Mouse (Mus musculus): ENCODE measurements around the gene Cstf1. TPM values are rescaled to one million over a fixed set of nuclear protein-coding genes. Genes with fewer than 3 reads are reported as not detected.
A peak's percentile ranks its signal among the peaks of the same experiment; 100 is the strongest.

Cstf1 gene
- total RNA-seq, 2 experiments from 2014 or later, result 18.2 to 19.6 TPM

DNA sequence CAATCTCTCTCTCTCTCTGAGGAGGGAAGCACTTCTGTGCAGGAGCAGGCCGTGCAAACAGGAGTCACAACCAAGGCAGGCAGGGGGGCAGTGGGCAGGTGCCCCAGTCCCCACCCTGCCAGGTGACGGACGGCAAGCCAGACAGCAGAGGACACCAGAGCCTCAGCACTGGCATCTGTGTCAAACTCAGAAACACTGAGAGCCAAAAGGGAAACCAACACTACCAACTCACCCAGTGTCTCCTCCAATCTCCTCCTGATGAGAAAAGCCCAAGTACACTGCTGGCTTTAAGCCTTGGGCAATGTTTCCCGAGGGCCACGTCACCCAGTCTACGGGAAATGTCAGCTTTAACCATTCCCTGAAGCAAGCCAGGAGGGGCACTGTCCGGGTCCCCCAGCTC lies 7.3 kb upstream of the Cstf1 start:
- intact Hi-C loops (cut with DNase I), result no loop called here
- DNase-seq, result no peak

DNA sequence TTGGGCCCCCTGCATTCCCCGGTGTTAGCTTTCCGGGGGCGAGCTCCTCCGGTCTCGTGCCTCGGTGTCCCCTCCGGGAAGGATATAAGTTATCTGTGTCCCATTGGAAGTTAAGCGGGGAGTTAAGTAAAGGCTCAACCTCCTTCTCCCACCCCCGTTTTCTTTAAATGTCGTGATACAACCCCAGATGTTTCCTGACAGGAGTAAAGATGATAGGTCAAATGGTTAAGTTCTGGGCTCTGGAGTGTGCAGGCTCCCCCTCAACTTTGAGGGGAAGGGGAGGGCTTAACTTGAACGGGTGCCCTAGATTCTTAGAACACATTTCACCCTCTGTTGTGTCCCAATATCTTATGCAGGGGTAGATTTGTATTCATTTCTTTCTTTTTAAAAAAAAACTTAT lies 777 bp downstream of the Cstf1 start:
- DNase-seq, result no peak
- intact Hi-C loops (cut with DNase I), result loop anchor here (2.0 kb wide), 1 partner anchor 22 kb away; no protein-coding TSS in a partner anchor

DNA sequence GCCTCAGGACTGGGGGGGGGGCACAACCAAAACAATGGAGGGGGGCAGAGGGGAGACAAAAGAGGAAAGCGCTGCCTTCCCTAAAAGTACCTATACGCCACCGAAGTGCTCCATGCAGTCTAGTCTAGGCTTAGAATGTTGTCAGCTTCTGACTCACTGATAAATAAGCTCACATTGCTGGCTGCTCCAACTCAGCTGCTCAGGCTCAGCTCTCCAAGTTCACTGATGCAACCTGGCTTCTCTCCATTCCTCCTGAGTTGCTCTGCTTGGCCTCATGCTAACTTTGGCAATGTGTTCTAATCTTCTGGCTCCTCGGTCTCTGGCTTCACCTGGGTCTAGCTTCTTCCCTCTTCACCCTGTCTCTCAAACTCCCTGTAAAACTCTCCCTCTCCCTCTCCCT lies 6.1 kb downstream of the Cstf1 start:
- intact Hi-C loops (cut with DNase I), result no loop called here
- DNase-seq, result no peak

DNA sequence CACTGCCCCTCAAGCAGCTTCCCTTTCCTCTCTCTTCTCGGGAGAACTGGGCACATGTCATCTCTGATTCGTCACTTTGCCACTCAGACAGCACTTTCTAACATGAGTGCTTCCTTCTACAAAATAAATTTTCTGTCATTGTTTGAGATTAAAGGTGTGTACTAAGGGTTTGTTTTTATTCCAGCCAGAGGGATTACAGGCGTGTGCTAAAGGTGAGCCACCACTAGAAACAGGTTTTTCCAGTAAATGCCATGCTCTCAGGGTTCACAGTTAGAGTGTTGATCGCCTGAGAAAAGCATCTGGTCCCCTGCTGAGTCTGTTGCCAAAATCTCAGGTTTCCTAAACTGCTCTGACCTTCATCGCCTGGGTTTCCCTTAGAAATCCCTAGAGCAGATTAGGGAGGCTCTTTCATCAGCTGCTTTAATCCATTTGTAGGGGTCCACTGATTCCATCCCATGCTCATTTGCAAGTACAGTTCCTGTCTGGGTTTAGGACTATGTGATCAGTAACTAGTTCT lies 6.6 kb downstream of the Cstf1 start:
- no peak for DNase-seq
- intact Hi-C loops (cut with DNase I), result no loop called here

DNA sequence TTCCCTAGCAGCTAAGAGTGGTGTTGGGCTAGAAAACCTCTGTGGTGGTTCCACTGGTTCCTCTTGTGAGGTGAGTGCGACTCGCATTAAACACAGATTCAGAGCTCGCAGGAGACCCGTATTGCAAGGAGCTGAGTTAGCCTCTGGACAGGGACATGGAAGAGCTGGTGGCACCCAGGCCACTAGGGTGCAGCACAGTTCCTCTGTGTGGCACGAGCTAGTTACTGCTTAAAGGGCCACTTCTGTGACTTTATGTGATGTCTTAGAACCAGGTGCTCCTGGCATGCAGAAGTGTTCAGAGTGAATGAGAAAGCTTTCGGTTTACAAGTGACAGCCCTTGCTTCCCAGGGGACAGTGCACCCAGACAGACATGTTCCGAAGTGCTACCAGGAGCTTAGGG lies 7.9 kb downstream of the Cstf1 start:
- peak in 1 of 2 experiments; percentile 46 for DNase-seq

DNA sequence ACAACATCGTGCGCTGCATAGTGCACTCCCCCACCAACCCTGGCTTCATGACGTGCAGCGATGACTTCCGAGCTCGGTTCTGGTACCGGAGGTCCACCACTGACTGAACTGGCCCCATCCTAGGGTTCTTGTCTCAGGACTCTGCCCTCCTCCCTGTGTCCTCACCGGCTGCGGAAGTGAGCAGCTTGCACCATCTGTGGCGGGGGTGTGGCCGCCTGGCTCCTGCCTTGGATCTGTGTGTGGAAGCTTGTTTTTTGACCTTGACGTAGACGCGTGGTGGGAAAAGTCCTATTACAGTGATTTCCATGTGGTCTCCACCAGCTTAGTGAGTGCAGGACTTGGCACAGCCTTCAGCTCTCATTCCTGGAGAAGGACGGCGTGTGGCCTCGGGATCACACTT lies 10.0 kb downstream of the Cstf1 start:
- no peak for DNase-seq
- intact Hi-C loops (cut with DNase I), result no loop called here

More for the DNA sequence above, 7.9 kb downstream of the Cstf1 start:
- intact Hi-C loops (cut with DNase I), result no loop called here

DNA sequence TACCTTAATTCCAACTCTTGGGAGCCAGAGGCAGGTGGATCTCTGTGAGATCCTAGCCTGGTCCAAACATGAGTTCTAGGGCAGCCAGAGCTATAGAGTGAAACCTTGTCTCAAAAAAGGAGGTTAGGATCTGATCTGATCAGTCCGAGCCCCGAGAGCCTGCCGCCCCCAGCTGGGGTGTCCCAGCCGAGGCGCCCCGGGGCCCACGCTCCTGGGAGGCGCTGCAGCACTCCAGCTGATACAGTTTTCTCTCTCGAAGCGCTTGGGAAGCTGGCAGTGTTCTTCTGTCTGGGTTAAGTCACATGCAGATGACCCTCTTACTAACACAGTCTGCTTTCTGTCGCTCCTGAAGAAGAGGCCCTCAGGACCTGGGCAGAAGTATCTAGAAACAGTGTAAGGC lies 10.9 kb downstream of the Cstf1 start:
- DNase-seq, result no peak
- intact Hi-C loops (cut with DNase I), result no loop called here

DNA sequence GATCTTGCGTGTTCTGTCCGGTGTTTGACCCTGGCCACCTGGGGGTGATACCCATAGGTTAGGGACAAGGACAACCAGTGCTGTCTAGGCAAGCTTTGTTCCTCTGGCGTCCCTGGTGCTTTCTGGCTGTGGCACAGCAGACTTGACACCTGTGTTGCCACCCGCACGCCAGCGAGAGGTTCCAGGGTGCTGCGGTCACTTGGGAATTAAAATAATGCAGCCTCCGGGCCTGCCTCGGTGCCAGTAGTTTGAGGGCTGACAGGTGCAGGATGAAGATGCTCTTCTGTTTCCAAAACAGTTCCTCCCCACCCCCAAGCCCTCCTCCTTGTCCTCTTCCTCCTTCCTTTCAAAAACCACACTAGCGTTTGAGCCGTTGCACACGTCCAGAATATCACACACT lies 11.4 kb downstream of the Cstf1 start:
- intact Hi-C loops (cut with DNase I), result no loop called here
- no peak for DNase-seq

DNA sequence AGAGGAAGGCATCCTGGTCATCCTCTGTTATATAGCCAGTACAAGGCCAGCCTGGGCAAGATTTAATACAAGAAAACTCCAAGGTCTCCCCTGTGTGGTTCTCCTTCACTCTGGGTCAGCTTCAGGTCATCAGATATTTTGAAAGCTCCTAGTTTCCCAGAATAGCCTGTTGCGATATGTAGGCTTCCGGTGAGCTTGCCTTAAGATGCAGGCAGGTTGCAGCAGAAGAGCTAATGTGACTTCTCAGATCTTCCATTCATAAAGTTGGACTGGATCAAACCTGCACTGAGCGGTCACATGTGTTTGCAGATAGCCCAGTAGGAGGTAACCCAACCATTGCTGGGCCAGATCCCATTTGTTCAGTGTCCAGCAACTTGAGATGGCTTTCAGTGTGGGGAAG lies 14.2 kb downstream of the Cstf1 start:
- intact Hi-C loops (cut with DNase I), result no loop called here
- no peak for DNase-seq

DNA sequence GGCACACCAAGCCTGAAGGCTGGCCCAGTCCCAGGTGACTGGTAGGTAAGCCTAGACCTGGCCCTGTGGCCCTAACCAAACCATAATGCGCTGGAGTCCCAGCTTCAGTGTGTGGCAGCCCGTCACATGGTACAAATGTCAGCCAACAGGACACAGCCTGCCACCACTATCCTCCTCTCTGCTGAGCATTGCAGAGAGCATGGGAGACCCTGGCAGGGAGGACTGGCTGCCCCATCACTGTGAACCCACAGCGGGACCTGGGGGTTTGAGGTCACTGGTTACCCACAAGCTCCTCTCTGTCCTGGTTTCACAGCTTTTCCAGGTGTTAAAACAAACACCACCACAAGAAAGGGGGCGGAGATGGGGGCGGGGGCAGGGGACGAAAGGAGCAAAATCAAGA lies 19.9 kb downstream of the Cstf1 start:
- DNase-seq, result no peak
- intact Hi-C loops (cut with DNase I), result no loop called here

DNA sequence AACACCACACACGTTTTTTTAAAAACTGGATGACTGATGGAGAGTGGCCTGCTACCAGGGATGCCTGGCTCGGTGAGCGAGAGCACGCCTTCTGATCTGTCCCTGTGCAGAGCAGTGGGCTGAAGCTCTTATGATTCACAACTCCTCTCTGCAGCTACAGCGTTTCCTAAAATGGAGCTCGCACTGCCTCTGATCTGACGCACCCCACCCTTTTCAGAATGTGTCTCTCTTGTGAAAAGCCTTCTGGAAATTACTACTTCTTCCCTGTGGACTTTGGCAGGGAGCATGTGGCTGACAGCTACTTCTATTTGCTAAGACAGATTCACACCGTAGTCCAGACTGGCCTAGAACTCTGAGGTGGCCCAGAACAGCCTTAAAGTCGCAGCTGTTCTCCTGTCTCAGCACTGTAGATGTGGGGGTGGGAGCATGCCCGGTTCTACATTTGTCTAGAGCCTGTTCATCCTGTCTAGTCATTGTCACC lies 21.6 kb downstream of the Cstf1 start:
- no peak for DNase-seq
- intact Hi-C loops (cut with DNase I), result no loop called here

DNA sequence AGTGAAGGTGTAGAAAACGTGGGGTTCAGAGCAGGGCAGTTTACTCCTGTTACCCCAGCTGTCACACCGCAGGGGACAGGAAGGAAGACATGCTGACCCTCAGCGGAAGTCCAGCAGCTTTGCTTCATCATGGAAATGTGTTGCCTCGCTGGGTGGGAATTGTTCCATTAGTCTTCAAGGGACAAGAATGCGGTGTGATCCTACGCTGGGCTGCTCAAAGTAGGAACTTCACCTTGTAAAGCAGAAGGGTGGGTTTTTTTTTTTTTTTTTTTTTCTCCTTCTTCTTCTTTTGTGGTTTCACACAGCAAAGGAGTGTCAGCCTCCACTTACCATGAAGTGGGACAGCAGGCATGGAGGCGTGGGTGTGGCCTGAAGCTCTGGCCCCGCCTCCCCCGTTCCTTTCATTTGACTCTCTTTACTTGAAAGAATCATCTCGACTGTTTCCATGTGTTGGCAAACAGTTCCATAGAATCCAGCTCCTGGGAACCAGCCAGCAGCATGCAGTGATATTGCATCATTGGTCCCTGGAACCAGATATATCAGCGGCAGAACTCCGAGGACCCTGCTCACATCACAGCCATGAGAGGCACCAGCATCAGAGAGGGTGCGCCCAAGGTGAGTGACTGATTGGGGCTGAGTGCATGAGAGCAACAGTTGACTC lies 23.0 kb downstream of the Cstf1 start, which contains the start of gene Cass4:
TSS of gene Cass4 (plus strand) at position 404 of the 661 bp plus-strand sequence.
- no peak for DNase-seq
- intact Hi-C loops (cut with DNase I), result no loop called here

DNA sequence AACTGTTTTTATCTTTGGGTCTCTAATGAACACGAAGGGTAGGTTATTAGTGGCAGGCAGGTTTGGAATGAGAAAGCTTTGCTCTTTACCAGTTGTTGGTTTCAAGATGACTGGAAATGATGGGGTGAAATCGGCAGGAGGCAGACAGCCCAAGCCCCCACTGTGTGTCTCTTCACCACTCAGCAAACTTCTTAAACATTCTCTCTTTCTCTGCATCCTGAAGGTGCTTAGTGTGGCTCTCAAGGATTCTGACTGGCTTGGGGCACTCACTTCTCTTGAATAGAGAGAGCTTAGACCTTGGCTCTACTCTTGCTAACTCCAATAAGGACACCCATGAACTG lies 23.5 kb downstream of the Cstf1 start:
- no peak for DNase-seq
- intact Hi-C loops (cut with DNase I), result no loop called here

DNA sequence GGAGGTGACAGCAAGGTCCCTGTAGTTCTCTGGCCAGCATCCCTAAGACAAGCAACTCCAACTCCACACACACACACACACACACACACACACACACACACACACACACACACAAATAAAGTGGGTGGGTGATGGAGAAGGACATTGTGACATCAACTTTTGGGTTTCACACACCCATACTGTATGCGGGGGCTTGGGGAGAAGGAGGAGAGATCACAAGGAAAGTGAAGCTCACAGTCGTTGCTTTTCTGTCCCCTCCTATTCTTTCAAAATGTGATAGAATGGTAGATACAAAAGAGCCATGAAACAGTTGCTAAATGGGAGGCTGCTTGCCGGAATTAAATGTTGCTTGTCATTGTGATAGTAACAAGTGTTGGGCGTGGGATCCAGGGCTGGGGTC lies 24.2 kb downstream of the Cstf1 start:
- intact Hi-C loops (cut with DNase I), result no loop called here
- no peak for DNase-seq

DNA sequence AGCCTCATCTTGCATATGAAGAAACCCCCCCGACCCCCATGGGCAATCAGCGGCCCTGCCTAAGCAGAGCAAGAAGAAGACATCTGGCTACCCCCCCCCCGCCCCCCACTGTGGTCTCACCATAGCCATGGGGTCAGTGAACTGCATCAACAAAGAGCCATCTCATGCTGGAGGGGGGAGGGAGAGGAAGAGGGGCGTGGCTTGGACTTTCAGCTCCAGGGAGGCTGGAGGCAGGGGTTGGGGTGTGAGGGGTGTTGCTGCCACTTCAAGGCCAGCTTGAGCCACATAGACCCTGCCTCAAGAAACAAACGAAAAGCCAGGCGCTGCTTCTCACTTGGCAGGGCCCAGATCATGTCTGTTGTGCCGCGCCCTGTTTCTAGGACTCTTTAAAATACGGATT lies 25.5 kb downstream of the Cstf1 start:
- DNase-seq, result no peak
- intact Hi-C loops (cut with DNase I), result no loop called here

DNA sequence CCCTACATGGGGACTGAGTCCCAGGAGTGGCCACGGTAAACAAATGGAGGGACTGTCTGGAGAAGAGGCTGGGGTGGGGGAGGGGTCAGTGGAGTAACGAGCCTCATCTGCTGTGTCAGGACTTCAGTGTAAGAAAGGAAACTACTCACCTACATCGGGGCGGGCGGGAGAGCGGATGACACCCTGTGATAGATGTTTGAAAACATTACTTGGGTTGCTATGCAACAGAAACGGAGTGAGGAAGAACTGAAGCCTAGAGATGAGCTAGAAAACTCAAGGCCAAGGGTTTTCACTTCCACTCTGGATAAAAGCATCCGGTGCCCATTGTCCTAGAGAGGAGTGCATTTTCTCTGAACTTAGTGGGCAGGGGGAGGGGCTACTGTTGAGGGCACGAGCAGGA lies 29.4 kb downstream of the Cstf1 start:
- intact Hi-C loops (cut with DNase I), result no loop called here
- DNase-seq, result no peak

DNA sequence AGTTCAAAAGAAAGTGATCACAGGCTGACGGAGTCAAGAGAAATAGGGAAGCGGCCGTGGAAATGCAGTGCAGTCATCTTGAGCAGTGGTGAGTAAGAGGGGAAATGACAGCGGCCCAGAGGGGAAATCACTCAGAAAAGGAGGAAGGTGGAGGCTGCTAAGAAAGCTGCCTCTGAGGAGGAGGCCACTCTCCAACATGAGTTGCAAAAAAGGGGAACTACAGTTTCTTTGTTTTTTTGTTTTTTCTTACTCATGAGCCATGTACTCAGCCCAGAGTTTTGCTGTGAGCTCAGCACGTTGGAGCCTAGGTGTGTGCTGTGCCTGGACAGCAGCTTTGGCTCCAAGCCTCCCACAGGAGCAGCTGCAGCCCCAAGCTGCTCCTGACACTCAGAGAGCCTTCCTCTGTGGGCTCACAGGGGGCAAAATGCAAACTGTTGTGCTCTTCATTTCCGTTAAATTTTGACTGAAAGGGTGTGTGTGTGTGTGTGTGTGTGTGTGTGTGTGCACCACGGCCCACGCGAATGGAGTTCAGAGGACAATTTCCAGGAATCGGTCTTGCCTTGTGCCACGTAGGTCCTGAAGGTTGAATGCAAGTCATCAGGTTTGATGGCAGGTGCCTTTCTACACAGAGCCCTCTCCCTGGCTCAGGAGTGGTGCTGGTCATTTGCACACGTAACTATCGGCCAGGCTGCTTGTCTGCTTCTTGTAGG lies 30.8 kb downstream of the Cstf1 start:
- no peak for DNase-seq
- intact Hi-C loops (cut with DNase I), result no loop called here

DNA sequence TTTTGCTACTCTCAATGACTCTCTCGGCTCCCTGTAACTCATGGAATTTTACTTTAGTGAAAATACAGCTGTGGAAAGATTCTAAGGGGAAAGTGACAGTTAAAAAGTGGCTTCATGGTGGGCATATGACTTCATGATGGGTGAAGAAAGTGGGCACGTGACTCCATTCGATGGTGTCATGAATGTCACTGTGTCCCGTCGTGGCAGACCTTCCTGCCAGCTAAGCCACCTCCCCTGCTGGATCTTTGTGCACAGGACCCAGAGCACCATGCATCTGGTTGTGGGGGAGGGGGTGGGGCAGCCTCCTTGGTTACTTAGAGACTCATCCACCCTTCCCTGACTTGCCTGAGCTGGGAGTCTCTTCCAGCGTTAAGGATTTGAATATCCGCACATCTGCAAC lies 33.8 kb downstream of the Cstf1 start:
- intact Hi-C loops (cut with DNase I), result no loop called here
- DNase-seq, result no peak

DNA sequence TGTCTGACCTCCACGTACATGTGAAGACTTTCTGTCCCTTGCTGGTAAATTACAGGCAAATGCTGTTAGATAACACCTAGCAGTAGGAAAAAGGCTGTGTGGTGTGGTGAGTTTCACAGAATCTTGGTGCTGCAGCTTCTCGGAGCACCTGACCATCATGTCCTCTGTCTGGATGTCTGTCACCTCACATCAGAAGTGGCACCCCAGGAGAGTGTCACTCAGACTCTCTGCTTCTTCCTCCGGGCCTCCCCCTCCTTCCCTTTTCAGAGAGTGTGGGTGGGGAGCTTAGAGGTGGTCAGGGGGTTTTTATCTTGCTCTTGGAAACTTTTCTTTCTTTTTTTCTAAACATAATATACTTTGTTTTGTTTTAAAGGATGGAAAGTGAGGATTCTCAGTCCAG lies 34.5 kb downstream of the Cstf1 start:
- intact Hi-C loops (cut with DNase I), result no loop called here
- no peak for DNase-seq

DNA sequence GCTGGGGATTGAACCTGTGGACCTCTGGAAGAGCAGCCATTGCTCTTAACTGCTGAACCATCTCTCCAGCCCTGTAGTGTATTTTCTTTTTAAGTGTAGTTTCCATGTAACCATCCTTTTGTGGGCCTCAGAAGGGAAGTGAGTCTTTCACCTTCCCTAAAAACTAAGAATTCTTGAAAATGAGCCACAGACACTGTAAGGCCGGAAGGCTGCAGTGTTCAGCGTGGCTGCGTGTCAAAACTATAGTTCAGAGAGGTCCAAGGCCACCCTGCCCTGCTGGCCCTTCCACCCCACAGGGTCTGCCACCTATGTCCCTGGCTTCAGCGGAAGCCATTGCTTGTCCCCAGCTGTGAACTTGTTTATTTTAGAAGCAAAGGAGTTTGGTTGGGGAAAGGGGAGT lies 35.7 kb downstream of the Cstf1 start:
- intact Hi-C loops (cut with DNase I), result no loop called here
- no peak for DNase-seq

DNA sequence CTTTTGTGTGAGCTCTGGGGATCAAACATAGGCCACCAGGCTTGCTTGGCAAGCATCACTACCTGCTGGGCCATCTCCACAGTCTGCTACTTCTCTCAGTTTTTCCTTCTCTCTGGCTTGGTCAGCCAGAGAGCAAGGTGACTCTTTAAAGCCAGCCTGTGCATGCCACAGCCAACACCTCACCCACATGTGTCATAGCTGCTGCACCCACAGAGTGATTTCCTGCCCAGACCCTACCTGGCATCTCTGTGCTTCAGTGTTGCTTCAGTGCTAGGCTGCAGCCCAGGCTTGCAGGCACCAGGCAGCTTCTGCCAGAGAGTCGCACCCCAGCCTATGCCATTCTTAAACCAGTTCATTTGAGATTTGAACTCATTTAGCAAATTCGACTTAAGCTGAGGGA lies 37.0 kb downstream of the Cstf1 start:
- DNase-seq, result no peak
- intact Hi-C loops (cut with DNase I), result no loop called here

DNA sequence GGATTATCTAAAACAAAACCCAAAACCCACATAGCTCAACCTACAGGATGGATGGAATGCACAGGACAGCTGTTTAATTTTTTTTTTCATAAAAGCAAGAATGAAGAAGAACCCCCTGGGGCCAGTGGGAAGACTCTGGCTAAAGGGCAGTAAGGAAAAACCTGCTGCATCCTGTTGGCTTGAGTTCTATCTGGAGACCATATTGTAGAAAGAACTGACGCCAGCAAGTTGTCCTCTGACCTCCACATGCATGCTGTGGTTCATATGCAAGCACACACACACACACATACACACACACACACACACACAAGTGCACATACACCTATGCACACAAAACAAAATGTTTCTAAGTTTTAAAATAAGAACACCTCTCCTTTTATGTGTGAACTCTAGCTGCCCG lies 40.2 kb downstream of the Cstf1 start:
- no peak for DNase-seq
- intact Hi-C loops (cut with DNase I), result no loop called here
